Mouse (Mus musculus) activated CD4-positive, CD25-positive, alpha-beta regulatory T cell, adult 4 months (primary cell): ENCODE measurements around the gene Rps6ka5. TPM values are rescaled to one million over a fixed set of nuclear protein-coding genes. Genes with fewer than 3 reads are reported as not detected.

Experiments used
- ATAC-seq: one replicate; pipeline ENCODE4 v1.8.0; 2017
- polyA plus RNA-seq, 2 experiments: library from polyadenylated mRNA; unstranded; fragments of 100-300 nt; shearing (Covaris generic); gene quantifications; one replicate each; pipeline ENCODE4 v1.2.1; 2017

The Rps6ka5 gene
- polyA plus RNA-seq, 2 experiments from 2014 or later: 3.7 to 7.2 TPM

DNA sequence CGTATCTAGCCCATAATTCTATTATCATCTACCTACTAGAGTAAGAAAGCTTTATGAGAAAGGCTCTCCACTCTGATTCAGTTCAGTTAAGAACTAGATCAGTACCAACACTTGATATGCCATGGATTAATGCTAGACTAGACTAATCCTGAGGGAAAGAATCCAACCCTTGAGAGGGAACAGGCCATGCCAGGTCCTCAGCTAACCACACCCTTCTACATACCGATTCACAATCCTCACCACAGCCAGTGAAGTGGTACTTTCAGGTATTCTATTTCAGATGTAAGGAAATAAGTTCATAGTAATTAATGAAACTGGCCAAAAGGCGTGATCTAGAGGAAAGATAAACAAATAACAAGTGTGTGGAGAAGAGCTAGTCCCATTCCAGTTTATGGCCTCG is 70.8 kb downstream of the Rps6ka5 start:
- no peak for ATAC-seq

- no peak for ATAC-seq
Observed at GRCm38 (mm10) chr12:100641936-100642335, 84.8 kb downstream of the Rps6ka5 start.

- no peak for ATAC-seq
Observed at GRCm38 (mm10) chr12:100640726-100641125, 86.1 kb downstream of the Rps6ka5 start.

DNA sequence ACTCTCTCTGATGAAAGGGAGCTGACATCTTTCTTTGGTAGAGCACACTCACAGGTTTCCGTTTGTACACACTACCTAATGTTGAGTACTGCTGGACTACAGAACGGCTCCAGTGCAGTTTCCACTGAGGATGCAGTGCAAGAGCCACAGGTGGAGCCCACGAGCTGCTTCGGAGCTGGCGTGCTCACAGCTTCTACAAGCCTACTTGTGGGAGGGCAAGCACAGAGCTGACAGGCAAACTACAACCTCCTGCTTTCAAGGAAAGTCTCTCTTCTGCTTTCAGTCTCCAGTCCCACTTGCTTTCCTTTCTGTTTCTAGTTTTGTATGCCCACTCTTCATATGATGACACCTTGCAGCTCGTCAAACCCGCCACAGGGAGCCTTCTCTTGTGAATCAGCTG is 87.1 kb downstream of the Rps6ka5 start:
- peak; percentile 37 for ATAC-seq

DNA sequence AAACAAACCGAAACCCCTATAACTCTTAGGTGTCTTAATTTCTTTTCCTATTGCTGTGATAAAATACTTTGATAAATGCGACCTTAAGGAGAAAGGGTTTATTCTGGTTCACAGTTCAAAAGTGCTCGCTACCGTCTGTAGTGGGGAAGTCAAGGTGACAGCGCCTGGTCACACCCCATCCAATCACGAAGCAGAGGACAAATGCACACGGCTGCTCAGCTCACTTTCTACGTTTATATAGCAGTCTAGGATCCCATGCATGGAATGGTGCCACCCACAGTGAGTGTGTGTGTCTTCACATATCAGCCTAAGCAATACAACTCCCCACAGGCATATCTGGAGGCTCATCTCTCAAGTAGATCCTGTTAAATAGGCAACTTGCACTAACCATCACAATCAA is 88.9 kb downstream of the Rps6ka5 start:
- ATAC-seq: no peak

DNA sequence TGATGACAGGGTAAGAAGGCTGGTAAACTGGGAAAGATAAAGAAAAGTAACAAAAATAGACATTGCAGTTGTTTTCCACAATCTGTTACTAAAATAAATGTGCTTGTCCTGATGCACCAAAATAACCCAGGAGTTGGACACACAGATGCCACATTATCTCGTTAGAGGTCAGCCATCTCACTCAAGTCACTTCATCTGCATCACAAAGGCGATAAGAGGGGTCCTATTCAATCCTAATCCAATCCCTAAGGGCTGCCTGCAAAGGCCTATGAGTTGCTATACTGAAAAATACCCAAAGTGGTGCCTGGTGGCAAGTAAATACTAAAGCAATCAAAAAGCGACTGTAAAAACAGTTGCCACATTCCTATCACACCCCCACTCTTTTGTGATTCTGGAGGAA is 90.0 kb downstream of the Rps6ka5 start:
- no peak for ATAC-seq

DNA sequence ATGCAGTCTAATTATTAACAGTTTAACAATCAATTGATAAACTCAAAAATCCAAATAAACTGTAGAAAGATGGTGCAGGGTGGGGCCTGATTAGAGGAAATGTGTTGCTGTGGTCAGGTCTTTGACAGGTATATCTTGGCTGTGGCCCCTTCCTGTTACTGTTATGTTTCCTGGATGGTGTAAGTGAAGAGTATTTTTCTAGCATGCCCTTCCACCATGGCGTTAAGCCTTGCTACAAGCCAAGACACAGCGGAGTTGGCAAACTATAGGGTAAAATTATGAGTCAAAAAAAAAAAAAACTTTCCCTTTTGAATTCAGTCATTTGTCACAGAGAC is 90.5 kb downstream of the Rps6ka5 start:
- ATAC-seq: peak; percentile 85

GRCm38 (mm10) chr12:100635601-100636298 is 91.0 kb downstream of the Rps6ka5 start:
- ATAC-seq: peak; percentile 64

- ATAC-seq: no peak
Observed at GRCm38 (mm10) chr12:100633231-100633630, 93.6 kb downstream of the Rps6ka5 start.

DNA sequence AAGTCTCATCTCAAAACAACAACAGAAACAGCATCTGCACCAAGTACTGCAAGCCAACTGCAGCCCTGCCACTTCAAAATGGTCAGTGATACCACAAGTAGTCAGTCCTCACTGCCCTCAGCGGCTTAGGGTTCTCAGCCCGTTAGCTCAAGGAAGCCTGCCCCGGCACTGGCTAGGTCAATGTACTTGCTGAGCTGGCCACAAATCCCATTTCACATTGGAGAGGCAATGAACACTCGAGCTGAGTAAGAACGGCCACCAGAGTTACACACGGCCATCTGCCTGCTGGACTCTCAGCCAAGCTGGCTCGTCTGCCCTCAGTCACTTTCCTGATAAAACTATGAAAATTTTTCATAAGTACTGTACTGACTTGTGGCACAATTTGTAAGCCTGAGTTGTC is 95.5 kb downstream of the Rps6ka5 start:
- no peak for ATAC-seq

- ATAC-seq: no peak
Observed at GRCm38 (mm10) chr12:100629126-100629920, 97.5 kb downstream of the Rps6ka5 start.

- no peak for ATAC-seq
Observed at GRCm38 (mm10) chr12:100626991-100627677, 99.6 kb downstream of the Rps6ka5 start.

DNA sequence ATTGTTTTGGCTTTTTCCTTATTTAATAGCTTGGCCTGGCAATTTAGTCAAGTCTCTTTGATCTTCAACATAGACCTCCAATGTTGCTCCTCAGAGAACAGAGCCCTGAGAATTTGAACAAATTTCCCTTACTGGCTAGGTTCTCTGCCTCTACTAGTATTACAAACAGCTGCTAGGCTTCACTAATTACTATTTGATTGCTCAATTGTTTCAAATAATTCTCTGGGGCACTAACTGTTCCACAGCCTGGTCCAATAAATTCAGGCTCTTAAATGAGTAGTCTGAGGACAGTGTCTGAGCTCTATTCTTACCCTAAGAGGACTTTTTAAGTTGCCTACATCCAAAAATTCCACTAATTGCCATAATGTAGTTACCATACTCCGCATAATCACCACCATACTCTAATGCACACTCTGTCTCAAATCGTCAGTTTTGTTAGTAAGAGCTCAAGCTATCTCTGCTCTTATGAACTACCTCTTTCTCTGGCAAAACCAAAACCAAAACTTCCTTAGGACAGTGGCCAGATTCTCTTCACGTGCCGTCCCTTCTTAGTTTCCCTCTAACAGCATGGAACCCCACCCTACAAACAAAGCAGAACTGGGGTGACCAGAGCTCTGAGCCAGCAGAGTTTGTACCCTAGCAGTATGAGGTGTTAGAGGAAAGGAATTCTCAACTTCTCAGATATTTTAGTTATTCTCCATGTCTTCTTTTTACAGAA is 100.4 kb downstream of the Rps6ka5 start:
- no peak for ATAC-seq

DNA sequence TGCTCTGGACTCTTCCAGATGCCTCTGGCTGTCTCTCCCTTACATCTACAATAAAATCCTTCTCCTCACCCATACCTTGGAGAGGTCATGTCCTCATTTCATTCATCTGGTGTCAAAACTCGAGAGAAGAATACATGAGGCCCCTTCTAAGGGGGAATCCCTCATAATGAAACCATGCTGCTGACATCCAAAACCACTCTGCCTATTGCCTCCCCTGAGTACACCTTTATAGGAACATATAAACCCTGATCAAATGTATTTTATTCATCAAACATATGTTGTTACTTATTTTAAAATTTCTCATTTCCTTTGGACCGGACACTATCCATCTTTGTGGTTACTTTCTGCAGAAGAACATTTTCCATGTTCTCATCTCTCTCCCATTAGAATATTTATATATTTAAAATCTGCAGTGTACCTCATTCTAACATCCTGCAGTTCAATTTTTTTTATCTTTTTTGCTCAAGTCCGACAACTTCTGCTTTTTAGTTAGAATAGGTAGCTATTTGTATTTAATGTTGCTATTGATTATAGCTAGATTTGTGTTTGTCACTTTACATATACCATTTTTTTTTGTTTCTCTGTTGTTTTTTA is 101.8 kb downstream of the Rps6ka5 start:
- no peak for ATAC-seq

DNA sequence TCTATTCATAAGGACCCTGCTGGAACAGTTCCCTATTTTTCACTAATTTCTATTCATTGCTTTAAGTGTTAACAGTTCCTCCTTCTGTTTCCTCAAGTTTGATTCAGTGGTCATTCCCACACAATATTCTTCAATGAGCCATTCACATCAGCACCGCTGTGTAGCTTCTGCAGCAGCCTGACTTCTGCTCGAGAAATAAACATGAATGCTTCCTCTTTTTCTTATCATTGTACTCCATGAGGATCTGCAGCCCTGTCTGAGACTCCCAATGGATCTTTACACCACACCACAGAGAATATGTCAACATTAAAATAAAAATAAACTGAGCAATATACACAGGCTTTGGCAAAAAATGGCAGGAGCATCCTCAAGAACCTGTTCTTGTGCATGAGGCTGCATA is 111.5 kb downstream of the Rps6ka5 start:
- no peak for ATAC-seq

GRCm38 (mm10) chr12:100613878-100614277 is 112.9 kb downstream of the Rps6ka5 start:
- no peak for ATAC-seq

DNA sequence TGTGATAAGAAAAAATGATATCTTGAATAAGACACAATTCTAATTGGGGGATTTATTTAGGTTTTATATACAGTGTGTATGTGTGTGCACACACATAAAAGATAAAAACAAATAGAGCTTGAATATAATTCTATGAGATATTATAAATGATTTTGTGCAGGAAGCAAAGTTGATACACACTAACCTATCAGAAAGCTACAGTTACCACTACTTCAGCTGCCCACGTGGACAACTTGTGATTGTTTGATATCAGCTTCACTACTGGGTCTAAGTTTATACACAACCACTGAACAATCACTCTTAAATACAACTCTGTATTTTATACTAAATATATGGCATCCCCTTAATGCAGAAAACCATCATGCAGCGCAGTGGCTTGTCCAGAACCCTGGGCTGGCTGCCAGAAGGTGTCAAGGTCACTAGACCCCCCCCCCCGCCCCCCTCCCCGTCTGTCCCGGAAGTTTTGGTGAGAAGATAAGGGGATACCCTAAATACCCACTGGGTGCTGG is 113.5 kb downstream of the Rps6ka5 start:
- ATAC-seq: no peak

DNA sequence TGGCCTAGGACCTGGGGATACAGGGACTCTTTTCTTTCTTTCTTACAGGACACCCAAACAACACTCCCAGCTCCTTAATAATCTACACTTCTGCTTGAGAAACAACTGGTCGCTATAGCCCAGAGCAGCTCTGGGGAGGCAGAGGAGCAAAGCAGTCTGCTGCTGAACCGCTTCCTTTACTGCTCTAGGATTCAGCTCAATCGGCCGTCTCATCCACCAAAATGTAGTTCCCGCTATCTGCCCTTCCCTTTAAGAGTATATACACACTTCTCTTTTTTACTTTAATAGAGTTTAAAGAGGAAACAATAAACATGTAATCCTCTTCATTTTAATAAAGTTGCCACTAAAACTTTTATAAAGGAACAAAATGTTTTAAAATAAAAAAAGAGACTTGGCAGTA is 117.0 kb downstream of the Rps6ka5 start:
- ATAC-seq: no peak

DNA sequence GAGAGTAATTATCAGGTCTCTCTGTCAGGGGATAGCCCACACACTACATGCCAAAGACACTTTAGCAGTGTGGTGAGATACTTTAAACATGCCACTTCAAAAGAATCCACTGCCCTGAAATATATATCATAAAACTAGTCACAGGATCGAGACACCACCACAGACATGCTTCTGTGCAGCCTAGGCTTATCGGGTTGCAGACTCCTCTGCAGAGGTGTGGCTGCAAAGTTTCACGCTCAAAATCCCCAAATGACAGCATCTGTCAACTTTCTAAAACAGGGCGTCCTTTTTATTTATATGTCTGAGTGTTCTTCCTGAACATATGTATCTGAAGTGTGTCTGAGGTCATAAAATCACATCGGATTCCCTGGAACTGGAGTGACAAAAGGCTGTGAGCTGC is 117.7 kb downstream of the Rps6ka5 start:
- no peak for ATAC-seq

GRCm38 (mm10) chr12:100606733-100607132 is 120.0 kb downstream of the Rps6ka5 start:
- no peak for ATAC-seq

- no peak for ATAC-seq
Observed at GRCm38 (mm10) chr12:100605596-100605995, 121.2 kb downstream of the Rps6ka5 start.

GRCm38 (mm10) chr12:100604540-100604939 is 122.2 kb downstream of the Rps6ka5 start:
- ATAC-seq: peak; percentile 73
